Mouse (Mus musculus): ENCODE data around the gene Sp9.

The Sp9 gene

GRCm38 (mm10) chr2:73271459-73272161, at the start of gene Sp9:
Sp9 (plus strand) TSS chr2:73271925.
- DNase-seq (ENCODE audit: inconsistent ontology term) = no peak

GRCm38 (mm10) chr2:73231081-73231480, 40.6 kb upstream of the Sp9 start:
- DNase-seq (ENCODE audit: inconsistent ontology term) = no peak

- DNase-seq (ENCODE audit: inconsistent ontology term) = no peak
Measured at GRCm38 (mm10) chr2:73241299-73241698, 30.4 kb upstream of the Sp9 start.

DNA sequence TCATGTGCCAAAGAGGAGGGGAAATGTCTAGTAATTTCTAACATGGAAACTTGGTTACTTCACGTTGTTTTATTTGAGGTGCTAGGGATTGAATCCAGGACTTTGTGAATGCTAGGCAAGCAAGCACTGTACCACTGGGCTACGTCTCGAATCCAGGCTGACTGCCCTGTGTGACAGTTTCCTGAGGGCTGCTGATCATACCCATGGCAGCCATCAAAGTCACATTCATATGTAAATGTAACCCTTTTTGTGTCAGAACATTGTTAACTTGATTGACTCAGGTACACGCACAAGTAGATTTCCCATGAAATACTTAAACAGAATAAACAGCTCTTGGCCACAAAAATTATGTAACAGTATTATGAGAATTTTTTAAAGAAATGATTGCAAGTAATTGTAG, 23.0 kb upstream of the Sp9 start:
- DNase-seq (ENCODE audit: inconsistent ontology term) = no peak

GRCm38 (mm10) chr2:73263172-73263765, 8.5 kb upstream of the Sp9 start:
- no peak for DNase-seq (ENCODE audit: inconsistent ontology term)

- no peak for DNase-seq (ENCODE audit: inconsistent ontology term)
Measured at GRCm38 (mm10) chr2:73263794-73264610, 7.7 kb upstream of the Sp9 start.

DNA sequence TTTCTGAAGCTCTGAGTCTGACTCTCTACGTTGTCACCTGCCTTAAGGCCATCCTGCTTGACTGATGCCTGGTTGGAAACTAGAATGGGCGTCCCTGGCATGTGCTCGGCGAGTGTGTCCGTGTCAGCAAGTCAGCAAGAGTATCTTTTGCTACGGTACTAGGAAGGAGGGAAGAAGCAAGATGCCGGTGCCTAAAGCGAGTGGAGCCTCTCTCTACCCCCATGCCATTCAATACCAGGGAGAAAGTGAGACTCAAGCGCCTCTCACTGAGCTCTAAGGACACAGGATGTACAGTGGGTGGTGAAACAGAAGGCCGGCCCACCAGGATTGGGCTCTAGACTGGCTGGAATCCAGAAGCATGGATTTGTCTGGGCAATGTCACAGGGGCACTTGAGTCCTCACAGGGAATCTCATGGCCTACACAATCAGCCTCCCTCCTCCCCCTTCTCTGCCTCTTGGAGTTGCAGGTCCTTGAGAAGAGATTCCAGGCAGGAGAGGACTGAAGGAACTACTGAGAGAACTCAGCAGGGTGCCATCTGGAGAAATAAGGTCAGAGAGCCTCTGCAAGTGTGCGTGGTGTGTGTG, 7.0 kb upstream of the Sp9 start:
- no peak for DNase-seq (ENCODE audit: inconsistent ontology term)

DNA sequence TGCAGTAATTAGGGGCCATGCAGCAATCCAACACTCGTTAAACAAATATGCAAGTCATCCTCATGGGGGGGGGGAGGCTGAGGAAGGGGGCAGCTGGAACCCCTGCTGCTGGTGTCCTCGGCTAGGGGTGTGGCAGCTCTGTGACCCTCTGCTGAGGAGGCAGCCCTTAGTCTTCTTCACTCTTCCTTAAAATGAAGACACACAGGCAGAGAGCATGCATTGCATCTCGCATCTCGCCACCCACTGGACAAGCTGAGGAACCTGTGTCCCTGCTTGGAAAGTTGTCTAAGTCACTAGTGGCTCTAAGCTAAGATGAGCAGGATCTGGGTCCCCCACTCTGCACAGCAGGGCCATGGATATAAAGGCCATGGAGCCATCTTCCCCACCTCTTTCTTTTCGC, 5.7 kb upstream of the Sp9 start:
- DNase-seq (ENCODE audit: inconsistent ontology term) = no peak

DNA sequence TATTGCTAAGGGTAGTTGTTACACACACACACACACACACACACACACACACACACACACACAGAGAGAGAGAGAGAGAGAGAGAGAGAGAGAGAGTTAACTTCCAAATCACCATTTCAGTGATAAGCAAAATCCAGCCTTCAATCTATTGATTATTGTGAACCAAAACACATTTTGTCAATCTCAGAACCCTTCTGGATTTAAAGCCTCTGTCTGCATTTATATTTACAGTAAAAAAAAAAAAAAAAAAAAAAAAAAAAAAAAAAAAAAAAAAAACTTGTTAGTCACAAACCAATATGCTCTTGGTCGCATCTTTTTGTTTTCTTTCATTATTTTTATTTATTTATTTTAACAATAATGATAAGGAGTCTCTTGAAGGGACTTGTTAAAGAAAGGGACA, 5.1 kb upstream of the Sp9 start:
- DNase-seq (ENCODE audit: inconsistent ontology term) = no peak

DNA sequence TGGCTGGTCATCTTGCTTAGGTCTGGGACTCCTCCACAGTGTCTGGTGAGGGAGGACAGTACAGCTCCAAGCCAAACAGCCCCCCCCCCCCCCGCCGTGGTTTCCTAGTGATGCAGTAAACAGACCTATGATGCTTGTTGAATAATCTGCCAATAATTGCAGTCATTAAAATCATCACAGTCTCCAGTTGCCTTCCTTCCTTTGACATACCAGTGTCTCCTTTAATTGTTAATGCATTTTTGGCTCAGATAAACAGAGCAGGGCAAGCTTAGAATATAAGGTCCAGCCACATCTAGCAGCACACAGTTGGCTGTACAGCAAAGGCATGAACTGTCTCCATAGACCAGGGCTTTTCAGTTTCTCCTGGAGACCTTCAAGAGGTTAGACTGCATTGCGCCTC, 4.5 kb upstream of the Sp9 start:
- no peak for DNase-seq (ENCODE audit: inconsistent ontology term)

DNA sequence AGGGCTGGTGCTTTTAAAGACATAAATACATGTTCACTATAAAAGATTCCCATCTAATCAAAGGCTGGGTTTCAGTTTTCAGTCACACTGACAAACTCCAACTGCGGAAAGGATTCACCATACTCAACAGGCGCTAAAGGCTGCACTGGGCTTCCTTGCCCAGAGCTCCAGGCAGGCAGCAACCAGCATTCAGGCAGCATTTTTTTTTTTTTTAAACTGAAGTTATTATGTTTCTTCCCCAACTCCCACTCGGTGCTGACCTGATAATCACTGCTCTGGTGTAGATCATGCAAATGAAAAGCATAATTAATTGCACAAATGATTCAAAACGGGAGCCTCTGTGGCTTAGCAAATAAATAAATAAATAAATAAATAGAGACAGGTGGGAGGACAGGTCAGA, 3.9 kb upstream of the Sp9 start:
- DNase-seq (ENCODE audit: inconsistent ontology term) = no peak

- no peak for DNase-seq (ENCODE audit: inconsistent ontology term)
Measured at GRCm38 (mm10) chr2:73268281-73268680, 3.4 kb upstream of the Sp9 start.

DNA sequence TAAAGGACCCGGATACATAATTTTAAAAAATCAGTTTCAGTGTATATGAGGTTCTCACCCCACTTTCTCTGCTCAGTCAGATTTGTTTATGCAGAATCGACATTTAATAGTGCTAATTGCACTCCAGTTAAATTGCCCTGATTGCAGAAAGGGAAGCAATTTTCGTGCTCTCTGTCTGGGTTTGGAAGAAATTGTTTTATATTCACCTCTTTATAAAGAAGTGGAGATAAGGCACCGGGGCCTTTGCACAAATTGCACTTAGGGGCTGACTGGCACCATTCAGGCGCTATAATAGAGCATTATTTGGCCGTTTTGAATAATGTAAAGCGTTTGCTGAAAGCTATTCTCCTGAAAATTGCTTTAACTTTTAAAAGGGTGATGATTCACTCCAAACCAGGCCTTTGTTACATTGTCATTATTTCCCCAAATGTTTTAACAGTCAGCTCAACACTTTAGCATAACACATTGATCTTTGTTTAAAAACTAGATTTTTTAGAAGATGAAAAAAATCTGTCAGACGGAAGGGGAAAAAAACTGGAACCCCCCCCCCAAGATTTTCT, 2.8 kb upstream of the Sp9 start:
- DNase-seq (ENCODE audit: inconsistent ontology term) = no peak

DNA sequence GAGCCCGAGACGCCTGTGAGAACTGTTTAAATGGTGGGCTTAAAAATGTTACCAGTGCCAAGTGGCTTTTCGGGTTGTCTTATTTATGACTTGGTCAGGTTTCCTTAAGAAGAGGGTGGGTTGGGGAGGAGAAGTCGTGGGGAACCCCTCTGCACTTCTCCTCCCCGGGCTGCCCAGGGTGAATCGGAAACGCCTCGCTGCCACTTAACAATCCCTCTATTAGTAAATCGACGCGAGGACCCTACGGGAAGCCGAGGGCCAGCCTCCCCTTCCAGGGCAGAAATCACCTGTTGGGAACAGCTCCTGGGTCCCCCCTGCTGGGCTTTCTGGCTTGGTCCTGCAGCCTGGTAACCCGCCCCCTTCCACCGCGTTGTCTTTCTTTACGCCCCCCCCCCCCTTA, 2.1 kb upstream of the Sp9 start:
- DNase-seq (ENCODE audit: inconsistent ontology term) = no peak

- no peak for DNase-seq (ENCODE audit: inconsistent ontology term)
Measured at GRCm38 (mm10) chr2:73270071-73270592, 1.6 kb upstream of the Sp9 start.

- DNase-seq (ENCODE audit: inconsistent ontology term) = no peak
Measured at GRCm38 (mm10) chr2:73270593-73271458, 899 bp upstream of the Sp9 start.

DNA sequence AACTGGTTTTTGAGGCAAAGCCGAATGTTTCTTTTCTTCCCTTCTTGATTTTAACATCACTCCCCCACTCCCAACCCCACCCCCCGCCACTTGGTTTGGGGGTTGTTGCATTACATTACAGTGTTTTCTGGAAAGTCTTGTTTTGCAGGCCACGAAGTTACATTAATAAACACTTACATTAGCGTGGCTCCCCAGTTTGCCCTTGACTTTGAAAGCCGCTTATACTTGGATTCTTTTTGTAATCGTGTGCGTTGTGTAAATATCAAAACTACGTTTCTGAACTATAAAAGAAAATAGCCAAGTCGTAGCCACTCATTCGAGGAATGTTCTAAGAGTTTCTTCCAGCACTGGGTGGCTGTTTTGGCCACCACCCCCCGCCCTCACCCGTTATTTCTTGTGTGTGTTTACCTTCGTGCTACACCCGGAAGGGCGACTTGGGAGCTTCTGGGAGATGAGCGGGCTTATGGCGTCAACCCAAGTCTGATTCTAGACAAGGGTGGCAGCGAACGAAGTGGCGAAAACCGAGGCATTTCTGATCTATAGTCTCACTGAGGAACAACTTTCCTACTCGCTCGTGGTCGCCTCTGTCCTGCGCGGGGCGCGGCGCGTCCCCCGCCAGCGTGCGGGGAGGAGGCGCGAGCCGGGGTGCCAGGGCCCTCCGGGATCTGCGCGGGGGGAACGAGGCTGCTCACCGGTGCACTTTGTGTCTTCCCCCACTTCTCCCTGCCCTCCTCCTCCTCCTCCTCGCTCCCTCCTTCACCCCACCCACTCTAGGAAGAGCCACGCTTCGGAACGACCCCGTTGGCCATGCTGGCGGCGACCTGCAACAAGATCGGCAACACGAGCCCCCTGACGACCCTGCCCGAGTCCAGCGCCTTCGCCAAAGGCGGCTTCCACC, 875 bp downstream of the Sp9 start:
- DNase-seq (ENCODE audit: inconsistent ontology term) = no peak

GRCm38 (mm10) chr2:73273249-73274118, 1.8 kb downstream of the Sp9 start:
- DNase-seq (ENCODE audit: inconsistent ontology term) = no peak

All from Muller cell, postnatal 12 days (primary cell).